Mouse (Mus musculus): ENCODE data around the gene Mink1.
A peak's percentile ranks its signal among the peaks of the same experiment; 100 is the strongest.
"Not testable (repeated sequence)": the region's sequence is repeated elsewhere in the genome, so short reads cannot be mapped to it uniquely, and the experiment has no call there.

Gene Mink1

GRCm38 (mm10) chr11:70561937-70562286 lies 769 bp upstream of the Mink1 start:
- no peak for DNase-seq

GRCm38 (mm10) chr11:70562995-70563469 lies 351 bp downstream of the Mink1 start:
- DNase-seq: no peak

GRCm38 (mm10) chr11:70563470-70564275 lies 992 bp downstream of the Mink1 start:
- peak; percentile 29 for DNase-seq

GRCm38 (mm10) chr11:70564276-70564873 lies 1.7 kb downstream of the Mink1 start:
- DNase-seq: no peak

- DNase-seq: no peak
These were observed 3.9 kb downstream of the Mink1 start for GRCm38 (mm10) chr11:70566586-70566985.

- DNase-seq: not testable (repeated sequence)
These were observed 7.9 kb downstream of the Mink1 start for GRCm38 (mm10) chr11:70570614-70571013.

- no peak for DNase-seq
These were observed 9.0 kb downstream of the Mink1 start for GRCm38 (mm10) chr11:70571641-70572040.

- DNase-seq: no peak
These were observed 9.7 kb downstream of the Mink1 start for GRCm38 (mm10) chr11:70572348-70572902.

GRCm38 (mm10) chr11:70573872-70574271 lies 11.2 kb downstream of the Mink1 start:
- no peak for DNase-seq

- DNase-seq: no peak
These were observed 14.5 kb downstream of the Mink1 start for GRCm38 (mm10) chr11:70577201-70577600.

GRCm38 (mm10) chr11:70578962-70579361 lies 16.3 kb downstream of the Mink1 start:
- no peak for DNase-seq

GRCm38 (mm10) chr11:70579710-70580357 lies 17.2 kb downstream of the Mink1 start:
- no peak for DNase-seq

- DNase-seq: no peak
These were observed 17.7 kb downstream of the Mink1 start for GRCm38 (mm10) chr11:70580358-70580720.

- DNase-seq: no peak
These were observed 18.2 kb downstream of the Mink1 start for GRCm38 (mm10) chr11:70580921-70581320.

- no peak for DNase-seq
These were observed 19.5 kb downstream of the Mink1 start for GRCm38 (mm10) chr11:70582196-70582595.

- DNase-seq: no peak
These were observed 20.5 kb downstream of the Mink1 start for GRCm38 (mm10) chr11:70583022-70583714.

GRCm38 (mm10) chr11:70583775-70584174 lies 21.1 kb downstream of the Mink1 start:
- DNase-seq: no peak

- no peak for DNase-seq
These were observed 22.8 kb downstream of the Mink1 start for GRCm38 (mm10) chr11:70585457-70585856.

GRCm38 (mm10) chr11:70586261-70586660 lies 23.6 kb downstream of the Mink1 start:
- DNase-seq: no peak

GRCm38 (mm10) chr11:70586954-70587353 lies 24.3 kb downstream of the Mink1 start:
- no peak for DNase-seq

- DNase-seq: no peak
These were observed 29.1 kb downstream of the Mink1 start for GRCm38 (mm10) chr11:70591733-70592132.

GRCm38 (mm10) chr11:70594253-70594989 lies 31.7 kb downstream of the Mink1 start:
- DNase-seq: no peak

Measured in liver (tissue).